Mouse (Mus musculus) liver, adult (tissue): ENCODE measurements around the gene Rnf44.

Source experiments
- GATA4 ChIP-seq: IDR thresholded peaks from 2 replicates; pipeline ENCODE4 v1.6.1; 2014; ENCODE audit warnings: mild to moderate bottlenecking, low read length; ENCODE audit not compliant: insufficient replicate concordance

Rnf44 gene

DNA sequence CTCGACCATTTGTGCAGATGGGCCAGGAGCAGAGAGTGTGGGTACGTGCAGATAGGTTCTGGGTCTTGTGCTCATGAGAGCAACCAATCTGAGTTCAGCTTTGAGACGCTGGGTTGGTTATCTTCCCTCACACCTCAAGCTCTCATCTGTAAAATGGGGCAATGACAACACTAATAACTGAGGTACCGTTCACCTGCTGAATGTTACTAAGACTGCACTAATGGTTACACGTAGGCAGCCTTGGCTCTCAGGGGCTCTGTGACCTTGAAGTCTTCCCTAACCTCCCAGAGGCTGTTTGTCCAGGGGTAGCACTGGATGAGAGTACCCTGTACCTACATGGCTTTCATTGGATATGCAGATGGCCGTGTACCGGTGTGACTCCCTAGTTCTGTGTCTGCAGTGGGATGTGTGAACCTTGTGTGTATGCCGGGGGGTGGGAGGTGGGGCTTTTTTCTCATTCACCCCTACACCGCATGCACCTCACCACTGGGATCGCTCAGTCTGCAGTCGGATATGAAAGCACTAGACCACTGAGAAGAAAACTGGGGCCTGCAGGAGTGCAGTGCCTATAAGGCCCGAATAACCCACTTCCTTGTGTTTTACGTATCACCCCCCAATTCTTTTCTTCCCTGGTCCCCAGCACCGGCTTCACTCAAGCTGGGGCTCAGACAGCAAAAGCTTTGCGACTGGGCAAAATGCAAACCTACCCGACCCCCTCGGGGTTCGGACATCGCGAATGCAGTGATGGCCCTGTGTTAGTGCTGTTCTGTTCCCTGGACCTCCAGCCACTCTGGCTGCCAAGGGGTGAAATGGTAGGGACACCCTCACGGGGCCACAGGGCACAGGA is 773 bp downstream of the Rnf44 start:
- no peak for TF ChIP-seq GATA4

DNA sequence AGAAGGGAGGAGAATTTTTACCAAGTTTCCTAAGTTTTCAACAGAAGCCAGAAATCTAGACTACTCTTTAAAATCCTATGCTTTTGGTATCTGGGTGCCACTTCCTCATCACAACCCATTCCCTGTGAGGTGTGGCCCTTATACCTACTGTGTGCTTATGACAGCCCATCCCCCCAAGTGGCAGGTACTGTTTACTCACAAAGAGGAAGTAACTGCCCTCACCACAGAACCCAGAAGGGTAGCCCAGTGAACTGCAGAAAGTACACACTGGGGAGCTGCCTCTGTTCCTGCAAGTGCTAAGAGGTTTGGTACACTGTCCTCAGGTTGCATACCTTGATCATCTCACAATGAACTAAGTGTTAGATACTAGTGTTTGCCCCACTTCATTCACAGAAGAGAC is 2.0 kb downstream of the Rnf44 start:
- TF ChIP-seq GATA4 = no peak

DNA sequence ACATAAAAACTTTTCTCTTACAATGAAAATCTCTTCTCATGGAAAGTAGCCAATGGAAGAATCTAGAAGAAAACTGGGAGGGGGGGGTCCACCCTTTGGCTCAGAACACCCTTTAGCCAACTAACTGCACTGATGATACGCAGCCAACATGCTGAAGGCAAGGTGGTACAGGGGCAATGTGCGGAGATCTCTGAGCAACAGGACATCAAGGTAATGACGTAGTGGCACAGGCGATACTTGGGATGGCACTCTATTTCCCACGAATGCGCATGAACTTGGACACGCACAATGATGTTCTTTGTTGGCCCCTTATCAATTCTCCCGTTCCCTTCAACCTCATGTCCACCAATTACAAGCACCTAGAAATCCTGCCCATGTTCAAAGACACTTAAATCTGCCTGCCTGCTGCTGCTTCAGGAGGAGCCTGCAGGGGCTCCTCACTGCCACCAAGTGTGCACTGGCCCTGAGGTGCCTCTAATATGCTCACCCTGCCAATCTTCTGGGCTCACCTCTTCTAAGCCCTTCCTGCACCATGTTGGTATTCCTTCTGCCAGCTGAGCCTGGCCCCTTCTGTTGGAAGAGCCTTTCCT is 3.5 kb downstream of the Rnf44 start:
- no peak for TF ChIP-seq GATA4

DNA sequence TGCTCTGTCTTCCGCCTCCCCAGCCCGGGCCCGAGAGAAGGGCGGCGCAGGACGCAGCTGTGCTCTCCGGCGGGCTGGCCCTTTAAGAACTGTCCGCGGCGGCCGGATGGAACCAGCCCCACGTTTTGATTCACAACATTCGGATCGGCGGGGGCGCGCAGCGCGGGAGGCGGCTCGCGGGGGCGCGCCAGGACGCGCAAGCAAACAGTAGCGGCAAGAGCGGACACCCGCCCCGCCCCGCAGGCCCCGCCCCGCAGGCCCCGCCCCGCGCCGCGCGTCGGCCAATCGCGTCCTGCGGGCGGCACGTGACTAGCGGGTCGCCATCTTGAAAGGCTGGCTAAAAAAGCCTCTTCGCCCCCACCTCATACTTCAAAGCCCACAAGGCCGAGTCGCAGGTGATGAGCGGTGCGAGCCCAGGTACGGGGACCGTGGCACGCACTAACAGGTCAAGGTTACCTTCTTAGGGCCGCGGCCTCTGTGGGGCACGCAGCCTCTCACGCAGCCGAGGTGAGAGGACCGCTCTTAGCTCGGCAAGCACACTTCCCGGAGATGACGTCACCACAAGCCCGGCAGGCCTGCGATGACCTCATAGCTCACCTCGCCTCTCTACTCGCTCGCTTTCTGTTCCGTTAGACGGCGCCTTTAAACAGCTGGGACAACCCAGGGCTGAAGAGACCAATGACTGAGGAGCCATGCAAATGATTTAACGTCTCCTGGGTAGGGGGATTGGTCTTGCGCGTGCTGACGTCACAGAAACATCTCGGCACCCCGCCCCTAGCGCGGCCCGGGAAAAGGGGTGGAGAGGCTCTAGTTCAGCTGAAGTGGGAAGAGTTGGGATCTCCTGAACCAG is 5.9 kb downstream of the Rnf44 start:
- TF ChIP-seq GATA4 = no peak

DNA sequence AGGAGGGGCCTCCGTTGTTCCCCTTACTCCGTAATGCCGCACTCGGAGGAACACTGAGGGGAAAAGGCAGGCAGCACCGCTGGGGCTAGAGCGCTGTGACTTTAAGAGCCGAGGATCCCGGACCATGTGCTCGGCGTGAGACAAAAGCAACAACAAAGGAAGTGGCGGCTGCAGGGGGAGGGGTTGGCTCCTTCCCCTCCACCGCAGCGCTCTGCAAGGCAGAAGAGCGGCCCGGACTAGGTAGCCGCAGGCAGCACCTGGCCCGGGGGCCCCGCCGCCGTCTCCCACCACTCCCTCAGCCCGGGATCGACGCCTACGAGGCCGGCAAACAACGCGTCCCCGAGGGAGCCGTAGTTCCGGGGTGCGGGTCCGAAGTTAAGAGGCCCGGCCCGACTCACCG is 6.6 kb downstream of the Rnf44 start:
- no peak for TF ChIP-seq GATA4

DNA sequence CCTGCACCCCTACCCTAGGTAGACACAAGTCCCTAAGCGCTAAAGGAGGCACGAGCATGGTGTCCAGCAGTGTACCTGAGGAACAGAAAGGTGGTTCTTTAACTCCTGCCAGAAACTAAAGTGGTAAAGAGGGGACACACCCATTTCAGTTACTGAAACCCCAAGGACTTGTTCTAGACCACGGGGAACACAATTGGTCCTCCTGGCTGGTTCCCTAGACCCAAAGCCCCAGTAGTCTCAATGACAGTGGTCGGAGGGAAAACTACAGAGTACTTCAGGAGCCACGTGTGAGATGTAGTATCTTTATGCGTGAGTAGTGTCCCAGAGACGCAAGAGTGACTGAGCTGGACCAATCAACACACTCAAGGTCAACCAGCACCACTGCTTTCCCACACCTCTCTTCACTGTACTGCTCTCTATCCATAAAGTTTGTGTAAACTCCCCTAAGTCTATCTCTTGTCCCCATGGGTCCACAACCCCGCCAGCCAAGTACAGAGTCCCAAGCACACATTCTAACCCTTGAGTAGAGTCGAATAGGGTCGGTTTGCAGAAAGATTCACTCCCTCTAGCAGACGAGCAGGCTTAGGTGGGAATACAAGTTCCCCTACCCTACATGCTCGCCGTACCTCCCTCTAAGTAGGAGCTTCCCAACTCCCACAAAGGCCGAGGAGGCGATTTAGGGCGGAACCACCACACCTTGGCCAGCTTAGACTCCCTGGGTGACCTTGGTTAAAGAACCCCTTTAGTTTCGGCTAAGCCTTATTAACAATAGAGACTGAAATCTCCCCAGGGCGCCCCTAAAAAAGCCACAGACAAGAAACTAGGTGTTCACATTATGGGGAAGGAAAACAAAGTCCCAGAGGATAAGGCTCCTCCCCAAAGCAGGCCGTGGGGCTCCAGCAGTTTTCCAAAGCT is 7.3 kb downstream of the Rnf44 start:
- no peak for TF ChIP-seq GATA4

DNA sequence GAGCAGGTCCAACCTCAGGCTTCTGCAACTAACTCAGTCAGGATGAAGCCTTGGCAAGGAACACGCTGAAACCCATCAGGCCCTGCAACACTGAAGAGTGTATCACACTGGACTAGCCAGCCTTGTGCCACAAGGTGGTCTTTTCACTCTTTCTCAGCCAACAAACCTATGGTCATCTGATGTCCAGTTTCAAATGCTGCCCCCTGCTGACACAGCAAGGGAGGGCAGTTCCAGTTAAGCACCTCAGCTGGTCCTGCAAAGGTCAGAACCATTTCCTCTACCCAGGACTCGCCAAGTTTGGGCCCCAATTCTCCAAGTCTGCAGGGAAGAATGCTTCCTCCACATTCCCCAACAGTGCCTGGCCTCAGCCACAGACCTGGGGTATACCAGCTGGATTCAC is 8.5 kb downstream of the Rnf44 start:
- TF ChIP-seq GATA4 = no peak

DNA sequence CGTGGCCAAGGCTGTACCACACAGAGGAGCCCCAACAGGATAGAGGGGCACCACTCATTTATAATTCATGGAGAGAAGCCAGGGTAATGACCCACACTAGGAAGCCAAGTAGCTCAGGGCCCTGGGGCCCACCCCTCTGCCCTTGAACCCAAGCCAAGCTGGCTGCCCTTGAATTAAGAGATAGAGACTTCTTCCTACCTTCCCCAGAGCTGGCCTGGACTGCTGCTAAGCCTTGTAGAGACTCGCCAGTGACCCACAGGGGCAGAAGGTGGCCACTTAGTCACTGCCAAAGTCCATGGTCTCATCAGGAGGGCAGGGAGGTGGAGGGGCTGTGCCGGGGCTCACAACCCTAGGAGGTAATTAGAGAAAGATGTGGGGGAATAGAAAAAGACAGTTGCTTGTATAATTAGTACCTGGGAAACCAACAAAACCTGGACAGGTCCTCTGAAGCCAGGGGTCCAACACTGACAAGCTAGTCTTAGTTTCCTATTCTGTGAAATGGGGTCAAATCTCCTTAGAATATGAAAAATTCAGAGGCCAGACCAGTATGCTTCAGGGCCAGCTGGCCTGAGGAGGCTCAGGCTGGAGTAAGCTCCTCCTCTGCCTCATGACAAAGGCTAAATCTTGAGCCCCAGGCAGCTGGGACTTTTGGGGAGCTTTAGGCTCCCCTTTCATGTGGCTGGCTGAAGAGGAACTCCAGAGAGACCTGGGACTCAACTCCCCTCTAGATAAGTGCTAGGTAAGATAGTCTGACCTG is 9.4 kb downstream of the Rnf44 start:
- TF ChIP-seq GATA4 = no peak

DNA sequence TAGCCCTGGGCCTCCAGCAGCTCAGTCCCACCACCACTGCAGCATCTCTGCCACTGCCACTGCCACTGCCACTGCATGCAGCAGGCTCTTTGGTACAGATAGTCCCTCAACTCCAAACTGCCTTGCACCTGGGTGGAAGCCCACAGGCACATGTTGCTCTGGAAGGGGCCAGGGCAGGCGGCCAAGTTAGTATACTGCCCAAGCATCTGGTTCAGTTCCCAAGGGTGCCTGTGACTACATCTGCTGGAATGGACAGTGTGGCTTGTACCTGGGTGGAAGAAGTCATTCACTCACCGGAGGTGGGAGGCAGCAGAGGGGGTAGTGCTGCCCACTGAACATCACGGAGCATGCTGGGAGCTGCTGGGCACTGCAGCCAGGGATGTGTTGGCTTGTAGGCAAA is 10.4 kb downstream of the Rnf44 start:
- TF ChIP-seq GATA4 = no peak

DNA sequence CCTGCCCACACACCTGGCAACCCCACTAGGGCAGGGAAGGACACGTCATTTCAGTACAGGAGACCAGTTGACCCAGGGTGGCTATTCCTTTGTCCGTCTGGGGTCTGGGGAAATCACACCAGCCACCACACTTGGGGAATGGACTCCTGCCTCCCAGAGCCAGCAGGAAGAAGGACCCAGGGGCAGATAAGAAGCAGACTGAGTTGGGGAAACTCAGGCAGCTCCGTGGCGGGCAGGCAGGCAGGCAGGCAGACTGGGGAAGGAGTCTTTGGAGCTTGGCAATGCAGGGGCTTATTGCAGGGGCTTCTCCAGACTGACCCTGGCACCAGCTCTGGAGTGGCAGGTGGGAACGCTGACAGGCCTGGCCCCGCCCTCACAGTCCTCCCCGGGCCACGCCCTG is 12.4 kb downstream of the Rnf44 start:
- TF ChIP-seq GATA4 = no peak

DNA sequence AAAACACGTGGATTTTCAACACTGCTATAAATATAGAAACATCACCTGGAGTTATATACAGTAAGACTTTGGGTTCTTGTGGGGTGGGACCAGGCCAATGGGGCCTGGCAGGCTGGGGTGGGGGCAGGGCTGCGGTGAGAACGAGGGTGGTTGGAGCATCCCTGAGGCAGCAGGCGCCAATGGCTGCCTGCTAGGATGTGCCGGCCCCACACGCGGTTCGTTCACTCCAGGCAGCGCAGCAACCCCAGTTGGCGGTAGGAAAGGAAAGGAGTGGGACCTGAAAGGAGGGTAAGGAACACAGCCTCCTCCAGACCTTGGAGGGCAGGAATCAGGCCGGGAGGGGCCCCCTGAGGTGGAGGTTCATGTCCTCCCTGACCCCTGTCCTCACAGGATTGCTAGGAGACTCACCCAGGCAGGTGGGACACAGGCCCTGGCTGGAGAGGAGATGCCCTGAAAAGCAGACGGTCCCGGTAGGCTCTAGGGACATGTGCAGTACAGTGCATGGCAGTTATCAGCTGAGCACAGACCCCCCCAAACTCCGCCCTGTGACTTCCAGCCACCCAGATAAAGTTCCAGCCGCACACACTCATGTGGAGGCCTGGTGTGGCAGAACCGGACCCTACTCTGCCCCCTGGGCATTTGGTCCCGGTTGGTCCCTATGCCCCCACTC is 13.4 kb downstream of the Rnf44 start:
- no peak for TF ChIP-seq GATA4

DNA sequence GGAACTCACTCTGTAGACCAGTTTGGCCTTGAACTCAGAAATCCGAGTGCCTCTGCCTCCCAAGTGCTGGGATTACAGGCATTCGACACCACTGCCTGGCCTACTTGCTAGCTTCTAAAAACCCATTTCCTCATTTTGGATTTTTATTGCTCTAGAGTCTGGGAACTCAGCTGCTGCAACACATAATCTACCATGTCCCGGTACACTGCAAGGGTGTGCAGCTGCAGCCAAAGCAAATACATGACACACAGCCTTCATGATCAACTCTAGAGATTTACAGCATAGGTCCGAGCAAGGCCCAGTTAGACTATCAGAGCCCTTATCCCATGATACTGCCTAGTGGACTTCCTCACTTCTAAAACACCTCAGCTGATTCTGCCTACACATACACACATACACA is 15.4 kb downstream of the Rnf44 start:
- TF ChIP-seq GATA4 = no peak

DNA sequence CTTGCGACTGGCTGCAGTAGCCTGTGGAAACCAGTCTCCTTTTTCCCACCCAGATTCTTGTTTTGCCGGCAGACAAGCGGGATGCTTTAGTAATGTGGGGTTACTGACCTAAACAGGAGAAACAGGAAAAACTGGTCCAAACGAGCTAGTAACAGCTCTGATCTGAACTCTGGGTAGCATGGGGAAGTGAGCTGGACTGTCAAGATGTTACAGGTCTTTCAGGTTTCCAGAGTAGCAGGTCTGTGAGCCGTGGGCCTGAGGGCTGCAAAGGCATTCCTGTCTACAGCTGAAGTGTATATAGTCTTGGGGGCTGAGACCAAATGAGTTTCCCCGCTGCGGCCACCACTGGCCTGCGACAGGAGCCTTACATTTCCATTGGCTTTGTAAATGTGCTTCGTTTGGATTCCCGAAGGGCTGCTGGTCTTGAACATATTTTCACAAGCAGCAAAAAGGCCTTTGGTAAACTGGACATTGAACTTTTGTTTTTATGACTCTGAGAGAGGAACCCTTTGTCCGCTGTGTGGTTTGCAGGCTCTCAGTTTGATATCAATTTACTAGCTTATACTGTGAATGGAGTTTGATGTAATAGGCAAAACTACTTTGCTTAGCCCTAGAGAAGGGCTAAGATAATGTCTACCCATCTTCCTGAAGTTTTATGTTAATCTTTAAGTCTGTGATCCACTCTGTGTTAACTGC is 17.7 kb downstream of the Rnf44 start:
- no peak for TF ChIP-seq GATA4
